Mouse (Mus musculus) midbrain, embryonic 13.5 days (tissue): ENCODE measurements at regions not wholly inside any gene's neighbourhood (a gene's known extent, or its start where the extent isn't known, plus 50 kb on each side); places are given as distances from the start of the nearest gene placed in this dataset.

Experiments used
- ATAC-seq: fragments of 200-750 bp; cut with Nextera tagmentation; 2 replicates; pipeline ENCODE4 v1.8.0; 2017; ENCODE audit warnings: mild to moderate bottlenecking, moderate TSS enrichment, moderate library complexity
- H3K27ac ChIP-seq: fragments of 300-500 bp; sonication (generic); 2 replicates; pipeline ENCODE4 v1.5.1; 2015; ENCODE audit warnings: inconsistent platforms, mild to moderate bottlenecking, moderate library complexity
- H3K27me3 ChIP-seq: fragments of 300-500 bp; sonication (generic); 2 replicates; pipeline ENCODE4 v1.6.1; 2015; ENCODE audit warnings: mild to moderate bottlenecking, inconsistent platforms
- H3K36me3 ChIP-seq: fragments of 300-500 bp; sonication (generic); 2 replicates; pipeline ENCODE4 v1.6.1; 2015; ENCODE audit warnings: mild to moderate bottlenecking, inconsistent platforms
- H3K4me1 ChIP-seq: fragments of 300-500 bp; sonication (generic); replicated peaks from 2 replicates; pipeline ENCODE4 v1.6.1; 2015; ENCODE audit warnings: inconsistent platforms
- H3K4me2 ChIP-seq: fragments of 300-500 bp; sonication (generic); replicated peaks from 2 replicates; pipeline ENCODE4 v1.6.1; 2015; ENCODE audit warnings: moderate library complexity, mild to moderate bottlenecking, inconsistent platforms
- H3K4me3 ChIP-seq: fragments of 300-500 bp; sonication (generic); replicated peaks from 2 replicates; pipeline ENCODE4 v1.5.1; 2015; ENCODE audit warnings: mild to moderate bottlenecking, inconsistent platforms
- H3K9ac ChIP-seq: fragments of 300-500 bp; sonication (generic); replicated peaks from 2 replicates; pipeline ENCODE4 v1.6.1; 2015; ENCODE audit warnings: mild to moderate bottlenecking, inconsistent platforms
- H3K9me3 ChIP-seq: fragments of 300-500 bp; sonication (generic); 2 replicates; pipeline ENCODE4 v1.6.1; 2016; ENCODE audit warnings: mild to moderate bottlenecking, inconsistent platforms
- WGBS: fragments of 180-500 bp; shearing (Covaris S2); methylation state at CpG from one replicate; pipeline ENCODE4 v1.1.7; 2015; 5-methylcytosine and 5-hydroxymethylcytosine counted together

- Histone ChIP-seq H3K4me2 (no peak overlapping the region), H3K9ac (no peak overlapping the region), H3K9me3 (no peaks in the 10 kb centered on the region), H3K4me1 (no peaks in the 10 kb centered on the region), H3K36me3 (no peaks in the 10 kb centered on the region), H3K27me3 (no peaks in the 10 kb centered on the region), H3K27ac (no peak overlapping the region), H3K4me3 (no peak overlapping the region)
- WGBS, result 81% methylated on average over 4 of the region's 4 CpGs
- no peak for ATAC-seq
These were observed 202.9 kb upstream of the Tyrp1 start for GRCm38 (mm10) chr4:80631041-80631440.

DNA sequence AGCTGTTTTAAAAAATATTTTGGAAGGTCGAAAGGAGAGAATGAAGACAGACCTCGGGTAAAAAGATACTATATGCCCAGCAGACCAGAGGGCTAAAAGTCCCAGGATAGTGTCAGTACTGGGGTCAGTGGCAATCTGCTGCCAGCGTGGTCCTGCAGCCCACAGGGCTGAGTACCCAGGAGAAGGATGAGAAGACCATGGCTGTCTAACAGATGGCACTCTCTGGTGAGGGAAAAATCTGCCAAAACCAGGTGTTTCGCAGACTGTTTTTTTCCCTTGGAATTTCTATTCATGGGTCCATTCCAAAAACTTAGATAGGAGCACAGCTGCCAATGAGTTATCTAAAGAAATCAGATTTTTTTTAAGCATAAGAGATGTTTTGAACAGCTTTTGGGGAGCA lies 202.5 kb upstream of the Tyrp1 start:
- Histone ChIP-seq H3K4me3 (no peak overlapping the region), H3K4me1 (no peaks in the 10 kb centered on the region), H3K27me3 (no peaks in the 10 kb centered on the region), H3K9ac (no peak overlapping the region), H3K4me2 (no peak overlapping the region), H3K36me3 (no peaks in the 10 kb centered on the region), H3K27ac (no peak overlapping the region), H3K9me3 (no peaks in the 10 kb centered on the region)
- WGBS, result 83% methylated on average over 4 of the region's 4 CpGs
- no peak for ATAC-seq

DNA sequence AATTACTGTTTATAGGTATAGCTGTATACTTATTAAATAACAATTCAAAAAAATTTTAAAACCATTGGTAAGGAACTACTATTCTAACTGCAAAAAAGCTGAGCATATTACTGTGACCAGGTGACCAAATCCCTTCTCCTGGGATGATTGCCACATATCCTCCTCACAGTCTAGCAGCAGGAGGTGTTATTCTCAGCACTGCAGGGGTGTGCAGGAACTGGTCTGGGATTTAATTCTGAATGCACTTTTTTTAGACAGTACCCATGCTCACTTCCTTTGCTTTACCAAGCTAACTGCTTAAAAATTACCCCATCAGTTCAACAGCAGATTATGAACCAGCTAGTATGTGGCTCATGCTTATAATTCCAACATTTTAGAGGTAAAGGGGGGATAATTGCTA lies 195.5 kb upstream of the Tyrp1 start:
- H3K9ac ChIP-seq, result no peak overlapping the region
- no peaks in the 10 kb centered on the region for H3K27me3 ChIP-seq
- H3K4me1 ChIP-seq, result no peaks in the 10 kb centered on the region
- H3K36me3 ChIP-seq, result no peaks in the 10 kb centered on the region
- H3K4me2 ChIP-seq, result no peak overlapping the region
- no peak for ATAC-seq
- H3K27ac ChIP-seq, result no peak overlapping the region
- no peak overlapping the region for H3K4me3 ChIP-seq
- H3K9me3 ChIP-seq, result no peaks in the 10 kb centered on the region
